Mouse (Mus musculus): ENCODE data around the gene Nav2.

Nav2 gene

GRCm38 (mm10) chr7:49204856-49205255 is 296.3 kb downstream of the Nav2 start:
- DNase-seq (ENCODE audit: low spot score) = no peak

GRCm38 (mm10) chr7:49205551-49205950 is 297.0 kb downstream of the Nav2 start:
- no peak for DNase-seq (ENCODE audit: low spot score)

- no peak for DNase-seq (ENCODE audit: low spot score)
These were observed 298.5 kb downstream of the Nav2 start for GRCm38 (mm10) chr7:49206775-49207676.

GRCm38 (mm10) chr7:49209526-49209925 is 301.0 kb downstream of the Nav2 start:
- no peak for DNase-seq (ENCODE audit: low spot score)

- DNase-seq (ENCODE audit: low spot score) = no peak
These were observed 302.2 kb downstream of the Nav2 start for GRCm38 (mm10) chr7:49210721-49211120.

GRCm38 (mm10) chr7:49213011-49213410 is 304.5 kb downstream of the Nav2 start:
- no peak for DNase-seq (ENCODE audit: low spot score)

- no peak for DNase-seq (ENCODE audit: low spot score)
These were observed 309.3 kb downstream of the Nav2 start for GRCm38 (mm10) chr7:49217786-49218185.

- DNase-seq (ENCODE audit: low spot score) = no peak
These were observed 317.2 kb downstream of the Nav2 start for GRCm38 (mm10) chr7:49225741-49226140.

GRCm38 (mm10) chr7:49232969-49233368 is 324.5 kb downstream of the Nav2 start:
- DNase-seq (ENCODE audit: low spot score) = no peak

- no peak for DNase-seq (ENCODE audit: low spot score)
These were observed 325.8 kb downstream of the Nav2 start for GRCm38 (mm10) chr7:49234288-49234687.

GRCm38 (mm10) chr7:49235271-49235681 is 326.8 kb downstream of the Nav2 start:
- DNase-seq (ENCODE audit: low spot score) = no peak

- DNase-seq (ENCODE audit: low spot score) = no peak
These were observed 327.3 kb downstream of the Nav2 start for GRCm38 (mm10) chr7:49235821-49236220.

GRCm38 (mm10) chr7:49240461-49240860 is 331.9 kb downstream of the Nav2 start:
- no peak for DNase-seq (ENCODE audit: low spot score)

GRCm38 (mm10) chr7:49241229-49241751 is 332.8 kb downstream of the Nav2 start:
- no peak for DNase-seq (ENCODE audit: low spot score)

GRCm38 (mm10) chr7:49242261-49242660 is 333.7 kb downstream of the Nav2 start:
- DNase-seq (ENCODE audit: low spot score) = no peak

- no peak for DNase-seq (ENCODE audit: low spot score)
These were observed 334.6 kb downstream of the Nav2 start for GRCm38 (mm10) chr7:49243079-49243478.

- peak; percentile 80 for DNase-seq (ENCODE audit: low spot score)
These were observed 337.2 kb downstream of the Nav2 start for GRCm38 (mm10) chr7:49245537-49246239.

GRCm38 (mm10) chr7:49246240-49246578 is 337.7 kb downstream of the Nav2 start:
- no peak for DNase-seq (ENCODE audit: low spot score)

- DNase-seq (ENCODE audit: low spot score) = no peak
These were observed 338.3 kb downstream of the Nav2 start for GRCm38 (mm10) chr7:49246584-49247481.

GRCm38 (mm10) chr7:49247744-49248331 is 339.3 kb downstream of the Nav2 start:
- DNase-seq (ENCODE audit: low spot score) = peak; percentile 28

GRCm38 (mm10) chr7:49248333-49249086 is 340.0 kb downstream of the Nav2 start:
- peak; percentile 22 for DNase-seq (ENCODE audit: low spot score)

All from ovary, postnatal 10 days (tissue).